Mouse (Mus musculus): Measurements from ENCODE around the gene Mtnr1b. TPM values are rescaled to one million over a fixed set of nuclear protein-coding genes. Genes with fewer than 3 reads are reported as not detected.

Gene Mtnr1b
- total RNA-seq, 2 experiments from 2014 or later, result not detected

DNA sequence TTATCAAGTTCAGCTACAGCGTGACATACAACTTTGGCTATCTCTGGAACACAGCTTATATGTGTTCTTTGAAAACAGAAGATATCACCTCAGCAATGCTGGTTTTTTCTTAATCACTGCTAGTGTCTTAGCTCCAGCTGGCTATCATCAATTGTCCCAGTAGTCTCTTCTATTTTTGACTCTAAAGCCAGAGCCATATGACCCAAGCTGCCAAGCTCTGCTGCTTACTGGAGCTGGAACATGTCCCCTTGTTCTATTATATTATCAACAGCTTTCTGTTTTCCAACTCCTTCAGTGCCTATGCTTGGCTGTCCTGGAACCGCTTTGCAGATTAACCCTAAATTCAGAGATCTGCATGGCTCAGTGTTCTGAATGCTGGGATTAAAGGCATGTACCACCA is 70.1 kb downstream of the Mtnr1b start:
- DNase-seq (ENCODE audit: low spot score in 2 of 2), result no peak

DNA sequence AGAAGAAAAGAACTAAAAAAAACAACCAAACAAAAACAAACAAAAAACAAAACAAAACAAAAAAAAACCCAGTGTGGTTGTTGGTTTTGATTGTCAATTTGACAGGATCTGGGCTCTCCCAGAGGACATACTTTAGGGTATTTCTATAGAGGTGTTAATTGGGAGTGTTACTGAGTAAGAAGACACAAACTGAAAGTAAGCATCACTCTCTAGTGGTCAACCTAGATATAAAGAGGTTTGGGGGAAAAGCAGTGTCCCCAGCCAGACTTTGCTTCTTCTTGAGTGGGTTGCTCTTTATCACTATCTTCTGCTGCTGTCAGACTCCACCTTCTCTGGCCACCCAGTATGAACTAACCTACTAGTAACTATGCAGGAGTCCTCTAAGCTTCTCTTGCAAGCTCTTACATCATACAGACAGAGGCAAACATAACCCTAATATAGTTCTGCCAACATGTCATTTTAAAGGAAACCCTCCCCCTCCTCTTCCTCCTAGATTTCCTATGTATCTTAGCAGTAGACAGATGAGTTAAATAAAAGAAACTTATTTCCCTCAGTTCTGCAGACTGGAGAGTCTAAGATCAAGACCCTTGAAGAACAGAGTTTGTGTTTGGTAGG is 71.8 kb downstream of the Mtnr1b start:
- DNase-seq (ENCODE audit: low spot score in 2 of 2), result no peak

DNA sequence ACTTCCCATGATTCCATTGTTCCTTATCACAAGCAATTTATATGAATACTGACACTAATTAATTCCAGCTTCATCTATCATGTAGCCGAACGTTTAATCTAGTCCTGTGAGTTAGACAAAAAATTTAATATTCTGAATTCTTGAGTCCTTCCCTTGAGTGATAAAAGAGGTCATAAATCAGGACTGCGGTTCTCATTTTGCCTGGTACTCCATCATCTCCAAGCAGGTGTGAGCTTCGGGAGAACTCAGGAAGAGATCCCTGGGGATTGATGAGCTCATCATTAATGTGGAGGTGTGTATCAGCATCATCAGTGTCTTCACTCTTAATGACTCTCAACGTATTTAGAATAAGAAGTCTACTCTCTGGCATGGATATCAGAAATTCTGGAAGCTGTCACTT is 74.0 kb downstream of the Mtnr1b start:
- no peak for DNase-seq (ENCODE audit: low spot score in 2 of 2)

DNA sequence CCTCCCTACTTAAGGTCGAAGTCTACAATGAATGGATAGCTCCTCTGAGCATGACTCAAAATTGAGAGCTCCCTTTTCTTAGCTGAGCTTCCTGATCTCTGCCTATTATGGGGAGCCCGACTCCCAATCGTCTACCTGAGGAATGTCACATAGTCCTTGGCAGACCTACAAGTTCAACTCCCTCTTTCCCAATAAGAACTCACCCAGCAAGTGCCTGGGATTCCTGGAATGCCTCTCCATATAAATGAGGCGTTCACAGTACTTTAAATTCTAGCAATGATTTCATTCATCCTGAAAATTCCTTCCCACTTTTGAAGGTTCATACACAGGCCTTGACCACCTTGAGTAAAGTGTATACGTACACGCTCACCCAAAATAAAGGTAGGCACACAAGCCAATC is 79.9 kb downstream of the Mtnr1b start:
- no peak for DNase-seq (ENCODE audit: low spot score in 2 of 2)

DNA sequence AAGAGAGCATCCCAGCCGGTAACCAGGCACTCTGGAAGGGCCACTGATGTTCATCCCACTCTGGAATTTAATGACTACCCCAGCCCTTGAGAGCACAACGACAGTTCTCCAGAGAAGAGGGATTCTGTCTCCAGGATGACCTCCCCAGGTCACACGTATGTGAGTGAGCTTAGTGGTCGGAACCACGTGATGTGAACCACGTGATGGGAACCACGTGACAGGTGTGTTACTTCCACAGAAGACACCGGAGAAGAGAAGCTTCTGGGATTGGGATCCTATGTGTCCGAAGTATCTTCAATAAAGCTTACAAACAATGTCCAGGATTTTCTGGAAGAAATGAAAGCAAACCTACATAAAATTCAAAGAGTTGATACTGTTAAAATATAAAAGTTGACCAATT is 82.3 kb downstream of the Mtnr1b start:
- DNase-seq (ENCODE audit: low spot score in 2 of 2), result no peak

DNA sequence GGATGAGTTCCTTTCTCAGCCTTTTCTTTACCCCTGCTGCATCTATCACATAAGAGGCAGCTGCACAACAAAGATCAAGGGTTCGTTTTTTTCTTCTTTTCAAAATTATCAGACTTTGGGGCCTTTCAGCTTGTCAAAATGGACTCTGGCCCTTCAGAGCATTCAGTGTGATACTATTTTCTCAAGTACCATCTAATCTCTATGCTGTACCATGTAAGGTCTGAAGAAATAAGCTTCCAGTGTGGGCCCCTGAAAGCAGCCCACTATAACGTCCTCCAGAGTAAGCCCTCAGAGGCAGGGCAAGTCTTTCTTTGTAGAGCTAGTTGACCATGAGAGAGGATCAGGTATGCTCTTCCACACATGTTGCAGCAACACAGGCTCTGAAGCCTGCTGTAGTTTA is 87.7 kb downstream of the Mtnr1b start:
- no peak for DNase-seq (ENCODE audit: low spot score in 2 of 2)

DNA sequence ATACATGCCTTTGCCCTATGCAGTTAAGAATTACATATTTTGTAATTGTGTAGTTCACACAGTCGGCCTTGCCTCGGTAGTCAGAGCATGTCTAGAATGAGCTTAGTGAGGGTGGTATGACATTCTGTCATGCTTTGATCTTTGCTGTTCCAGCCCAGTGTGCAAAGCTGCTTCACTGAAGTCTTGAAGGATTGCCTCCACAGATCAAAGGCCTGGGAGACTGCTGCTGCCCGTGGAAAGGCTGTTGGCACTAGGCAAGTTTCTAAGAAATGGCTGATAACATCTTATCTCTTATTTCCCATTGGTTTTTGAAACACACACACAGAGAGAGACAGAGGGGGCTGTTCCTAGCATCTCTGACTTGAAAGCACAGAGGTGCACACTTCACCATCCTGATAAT is 88.2 kb downstream of the Mtnr1b start:
- DNase-seq (ENCODE audit: low spot score in 2 of 2), result no peak

DNA sequence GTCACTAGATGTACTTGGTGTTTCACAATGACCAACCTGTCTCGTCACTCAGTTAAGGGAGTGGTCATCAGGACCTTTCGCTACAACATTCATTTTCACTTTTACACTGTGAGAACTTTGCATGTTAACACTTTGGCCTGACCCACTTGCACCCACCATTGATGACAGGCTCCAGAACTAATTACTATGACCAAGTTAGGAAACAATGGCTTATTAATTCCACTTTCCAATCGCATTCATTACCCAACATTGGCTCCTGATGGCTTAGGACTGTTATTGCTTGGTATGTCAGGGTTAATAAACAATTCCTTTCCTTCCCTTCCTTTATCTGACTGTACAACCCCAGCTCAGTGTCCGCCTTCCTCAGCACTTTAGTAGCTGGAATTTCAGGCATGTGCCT is 92.4 kb downstream of the Mtnr1b start:
- no peak for DNase-seq (ENCODE audit: low spot score in 2 of 2)

DNA sequence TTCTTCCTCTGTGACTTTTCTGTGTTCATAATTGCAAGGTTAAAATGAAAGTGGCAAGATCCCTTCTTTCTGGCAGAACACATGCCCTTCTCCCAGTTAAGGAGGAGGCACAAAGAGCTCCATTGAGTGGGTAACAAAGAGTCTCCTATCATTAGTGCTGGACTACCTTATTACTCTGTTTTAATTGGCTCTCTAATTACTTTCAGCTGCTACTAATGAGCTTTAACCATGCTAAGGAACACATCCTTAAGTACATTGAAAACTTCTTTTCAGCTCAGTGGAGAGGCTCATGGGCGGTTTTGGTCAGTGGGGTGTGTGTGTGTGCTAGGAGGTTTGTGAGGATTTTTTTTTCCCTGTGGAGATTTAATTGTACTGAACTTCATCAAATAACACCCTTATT is 99.4 kb downstream of the Mtnr1b start:
- DNase-seq (ENCODE audit: low spot score in 2 of 2), result no peak

Other genes starting within 250 kb of the Mtnr1b start
- gene Deup1, start 246.6 kb downstream of the Mtnr1b start, total RNA-seq (2021), result under 1 TPM; 0.25 to 0.48 TPM
- 10 to 100 TPM; 34.6 to 38.6 TPM for gene Slc36a4, start 164.8 kb downstream of the Mtnr1b start, total RNA-seq (2021)